Mouse (Mus musculus): ENCODE results near the gene Matn3. TPM values are rescaled to one million over a fixed set of nuclear protein-coding genes. Genes with fewer than 3 reads are reported as not detected.
"Not testable (repeated sequence)": the region's sequence is repeated elsewhere in the genome, so short reads cannot be mapped to it uniquely, and the experiment has no call there.

Matn3 gene
- polyA plus RNA-seq, 1 experiment from 2014 or later: 2.8 TPM

DNA sequence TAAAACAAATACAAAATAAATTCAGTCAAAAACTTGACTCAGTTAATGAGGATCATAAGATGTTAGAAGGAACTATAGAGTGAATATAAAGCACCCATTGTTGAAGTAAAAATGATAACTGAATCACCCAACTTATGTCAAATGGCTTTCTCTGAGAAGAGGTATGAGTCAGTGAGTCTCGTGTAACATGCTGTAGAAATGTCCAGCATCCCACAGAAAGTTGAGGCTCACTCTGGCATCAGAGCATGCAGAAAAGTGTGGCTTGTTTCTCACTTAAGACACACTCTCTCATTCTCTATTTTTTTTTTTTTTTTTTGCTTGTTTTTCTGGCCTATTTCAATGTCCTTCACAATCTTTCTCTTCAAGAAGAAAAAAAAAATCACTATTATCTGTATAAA lies 26.7 kb upstream of the Matn3 start:
- H3K9me3 ChIP-seq: no peaks in the 10 kb centered on the region
- peaks cover 37% of the 10 kb centered on the region for H3K4me1 ChIP-seq
- ATAC-seq (ENCODE audit: borderline replicate concordance, extremely low read depth, low FRiP score, low TSS enrichment): no peak
- no peaks in the 10 kb centered on the region for H3K36me3 ChIP-seq
- peak overlapping the region; percentile 97 for H3K27ac ChIP-seq
- peak overlapping the region; percentile 66 for H3K9ac ChIP-seq
- peak overlapping the region; percentile 67 for H3K4me3 ChIP-seq
- 9% methylated on average over 1 of the region's 1 CpGs for WGBS
- peak overlapping the region; percentile 59 for H3K4me2 ChIP-seq
- no peaks in the 10 kb centered on the region for H3K27me3 ChIP-seq

DNA sequence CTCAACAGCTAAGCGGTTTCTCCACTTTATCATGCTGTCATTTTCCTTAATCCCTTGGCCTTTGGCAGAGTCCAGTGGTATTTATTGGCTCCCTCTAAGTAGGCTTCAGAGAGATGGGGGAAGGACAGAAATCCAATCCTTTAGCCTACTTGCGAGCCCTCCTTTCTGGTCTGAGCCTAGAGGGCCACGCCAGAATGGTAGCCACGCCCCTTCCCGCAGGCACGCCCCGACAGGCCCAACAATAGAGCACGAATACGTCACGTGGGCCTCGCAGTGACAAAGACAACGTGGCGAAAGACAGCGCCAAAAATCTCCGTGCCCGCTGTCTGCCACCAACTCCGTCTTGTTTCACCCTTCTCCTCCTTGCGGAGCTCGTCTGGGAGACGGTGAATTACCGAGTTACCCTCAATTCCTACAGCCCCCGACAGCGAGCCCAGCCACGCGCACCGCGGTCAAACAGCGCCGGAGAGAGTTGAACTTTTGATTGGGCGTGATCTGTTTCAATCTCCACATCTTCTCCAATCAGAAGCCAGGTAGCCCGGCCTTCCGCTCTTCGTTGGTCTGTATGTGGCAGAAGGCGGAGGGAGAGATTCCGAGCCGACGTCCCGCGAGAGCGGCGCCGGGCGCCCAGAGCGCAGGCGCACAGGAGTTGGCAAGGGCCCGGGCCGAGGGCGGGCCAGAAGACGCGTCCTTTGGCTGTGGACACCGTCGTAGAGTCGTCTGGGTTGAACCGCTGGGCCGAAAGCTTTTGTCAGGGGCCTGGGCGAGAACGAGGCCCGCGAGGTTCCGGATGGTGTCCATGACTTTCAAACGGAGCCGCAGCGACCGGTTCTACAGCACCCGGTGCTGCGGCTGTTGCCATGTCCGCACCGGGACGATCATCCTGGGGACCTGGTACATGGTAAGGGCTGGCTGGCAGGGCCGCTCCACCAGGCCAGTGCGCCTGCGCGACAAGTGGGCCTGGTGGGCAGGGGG lies 26.0 kb upstream of the Matn3 start, which contains the start of gene Laptm4a:
Gene Laptm4a, plus strand, starts transcription at position 271 of the 975 bp plus-strand sequence.
- no peaks in the 10 kb centered on the region for H3K27me3 ChIP-seq
- WGBS: under 1% methylated on average over 73 of the region's 73 CpGs
- H3K4me3 ChIP-seq: peak within 1 kb of the TSS; percentile 67
- H3K4me1 ChIP-seq: peaks cover 31% of the 10 kb centered on the region
- H3K27ac ChIP-seq: peak within 1 kb of the TSS; percentile 97
- ATAC-seq (ENCODE audit: borderline replicate concordance, extremely low read depth, low FRiP score, low TSS enrichment): peak; percentile 98
- no peaks in the 10 kb centered on the region for H3K36me3 ChIP-seq
- no peaks in the 10 kb centered on the region for H3K9me3 ChIP-seq
- peak within 1 kb of the TSS; percentile 76 for H3K9ac ChIP-seq
- H3K4me2 ChIP-seq: peak within 1 kb of the TSS; percentile 59

DNA sequence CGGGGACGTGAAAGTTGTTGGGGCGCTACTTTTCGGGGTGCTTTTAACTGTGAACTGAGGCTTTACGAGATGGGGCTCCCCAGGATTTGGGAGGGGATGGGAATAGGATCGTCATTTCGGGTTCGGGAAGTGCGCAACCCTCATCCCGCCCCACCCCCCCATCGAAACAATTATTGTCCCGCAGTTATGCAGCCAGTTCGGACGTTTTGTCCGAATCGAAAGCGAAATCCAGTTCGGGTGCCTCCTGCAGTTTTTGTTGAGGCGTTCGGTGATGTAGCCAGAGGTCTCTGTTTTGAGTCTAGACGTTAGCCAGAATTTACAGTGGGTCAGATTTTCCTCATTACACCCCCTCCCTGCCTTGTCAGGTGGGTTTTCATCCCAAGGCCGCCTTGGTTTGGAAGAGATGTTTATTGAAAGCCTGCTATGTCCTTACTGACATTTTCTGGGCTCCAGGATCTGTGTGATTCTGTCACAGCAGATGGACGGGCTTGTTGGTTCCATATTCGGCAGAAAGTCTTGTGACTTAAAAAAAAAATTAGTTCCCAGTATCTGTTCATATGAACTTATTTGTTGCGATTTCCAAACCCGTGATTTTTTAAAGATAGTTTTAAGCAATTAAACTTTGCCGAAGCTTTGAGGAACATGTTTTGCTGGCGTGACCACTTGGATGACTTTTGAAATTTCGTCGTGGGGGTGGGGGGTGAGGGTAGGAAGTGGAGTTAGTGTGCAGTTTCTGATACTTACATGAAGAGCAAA lies 25.2 kb upstream of the Matn3 start:
- Histone ChIP-seq H3K27me3 (no peaks in the 10 kb centered on the region), H3K9me3 (no peaks in the 10 kb centered on the region), H3K4me1 (peaks cover 34% of the 10 kb centered on the region), H3K9ac (peak overlapping the region; percentile 76), H3K4me3 (peak overlapping the region; percentile 67), H3K27ac (peak overlapping the region; percentile 97), H3K4me2 (peak overlapping the region; percentile 59), H3K36me3 (no peaks in the 10 kb centered on the region)
- no peak for ATAC-seq (ENCODE audit: borderline replicate concordance, extremely low read depth, low FRiP score, low TSS enrichment)
- under 1% methylated on average over 30 of the region's 30 CpGs for WGBS

DNA sequence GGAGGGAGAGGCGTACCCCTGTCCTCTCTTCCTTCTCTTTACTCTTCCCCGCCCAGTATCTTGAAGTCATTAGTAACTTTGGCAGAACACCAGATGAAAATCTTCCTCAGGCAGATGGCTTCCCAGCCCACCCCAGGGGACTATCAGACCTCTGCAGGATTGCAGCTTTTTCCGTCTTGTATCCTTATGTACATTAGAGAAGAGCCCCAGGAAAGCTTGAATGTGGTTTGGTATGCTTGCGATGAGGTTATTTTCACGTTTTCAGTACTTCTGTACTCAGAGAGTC lies 24.7 kb upstream of the Matn3 start:
- Histone ChIP-seq H3K4me3 (peak overlapping the region; percentile 67), H3K27ac (no peak overlapping the region; the same call in 1 of the 2 replicates), H3K4me1 (peaks cover 37% of the 10 kb centered on the region), H3K36me3 (no peaks in the 10 kb centered on the region), H3K9me3 (no peaks in the 10 kb centered on the region), H3K9ac (peak overlapping the region; percentile 76), H3K4me2 (peak overlapping the region; percentile 59), H3K27me3 (no peaks in the 10 kb centered on the region)
- ATAC-seq (ENCODE audit: borderline replicate concordance, extremely low read depth, low FRiP score, low TSS enrichment): no peak
- 12% methylated on average over 5 of the region's 5 CpGs for WGBS

DNA sequence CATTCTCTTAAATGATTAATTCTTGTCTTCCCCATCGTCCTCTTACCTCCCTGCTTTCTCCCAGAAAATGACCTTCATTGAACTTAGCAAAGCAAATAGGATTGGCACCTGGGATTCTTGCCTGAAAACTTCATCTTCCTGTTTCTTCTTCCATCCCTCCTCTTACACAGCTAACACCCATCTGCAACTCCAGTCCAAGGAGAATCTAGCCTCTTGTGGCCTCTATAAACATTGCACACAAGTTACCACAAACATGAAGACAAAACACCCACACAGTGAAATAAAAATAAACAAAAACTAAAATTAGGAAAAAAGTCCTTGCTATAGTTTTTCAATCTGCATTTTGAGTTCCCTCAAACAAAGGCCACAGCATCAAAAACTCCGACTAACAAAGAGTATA lies 24.1 kb upstream of the Matn3 start:
- Histone ChIP-seq H3K4me3 (peak overlapping the region; percentile 67), H3K4me2 (peak overlapping the region; percentile 59), H3K36me3 (no peaks in the 10 kb centered on the region), H3K27me3 (no peaks in the 10 kb centered on the region), H3K9ac (peak overlapping the region; percentile 76; the same call in 1 of the 2 replicates), H3K4me1 (peaks cover 39% of the 10 kb centered on the region), H3K27ac (no peak overlapping the region), H3K9me3 (no peaks in the 10 kb centered on the region)
- ATAC-seq (ENCODE audit: borderline replicate concordance, extremely low read depth, low FRiP score, low TSS enrichment): no peak
- WGBS: 24% methylated on average over 2 of the region's 2 CpGs

DNA sequence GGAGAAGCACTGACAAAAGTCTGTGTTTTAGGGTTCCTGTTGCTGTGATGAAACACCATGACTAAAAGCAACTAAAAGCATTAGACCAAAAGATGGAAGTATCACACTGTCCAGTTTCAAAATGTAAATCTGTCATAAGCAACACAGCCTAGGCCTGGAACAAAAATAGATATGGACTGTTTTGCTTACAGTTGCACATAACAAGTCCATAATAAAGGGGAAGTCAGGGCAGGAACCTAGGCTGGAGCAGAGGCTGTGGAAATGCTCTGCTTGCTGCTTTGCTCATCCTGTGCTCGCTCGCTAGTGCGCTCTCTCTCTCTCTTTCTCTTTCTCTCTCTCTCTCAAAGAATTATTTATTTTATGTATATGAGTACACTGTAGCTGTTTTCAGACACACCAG lies 20.1 kb upstream of the Matn3 start:
- H3K9me3 ChIP-seq: no peaks in the 10 kb centered on the region
- H3K4me2 ChIP-seq: no peak overlapping the region
- no peak overlapping the region for H3K27ac ChIP-seq
- H3K9ac ChIP-seq: no peak overlapping the region
- 82% methylated on average over 3 of the region's 3 CpGs for WGBS
- H3K4me1 ChIP-seq: peaks cover 46% of the 10 kb centered on the region
- H3K36me3 ChIP-seq: no peaks in the 10 kb centered on the region
- H3K27me3 ChIP-seq: no peaks in the 10 kb centered on the region
- ATAC-seq (ENCODE audit: borderline replicate concordance, extremely low read depth, low FRiP score, low TSS enrichment): no peak
- no peak overlapping the region for H3K4me3 ChIP-seq

DNA sequence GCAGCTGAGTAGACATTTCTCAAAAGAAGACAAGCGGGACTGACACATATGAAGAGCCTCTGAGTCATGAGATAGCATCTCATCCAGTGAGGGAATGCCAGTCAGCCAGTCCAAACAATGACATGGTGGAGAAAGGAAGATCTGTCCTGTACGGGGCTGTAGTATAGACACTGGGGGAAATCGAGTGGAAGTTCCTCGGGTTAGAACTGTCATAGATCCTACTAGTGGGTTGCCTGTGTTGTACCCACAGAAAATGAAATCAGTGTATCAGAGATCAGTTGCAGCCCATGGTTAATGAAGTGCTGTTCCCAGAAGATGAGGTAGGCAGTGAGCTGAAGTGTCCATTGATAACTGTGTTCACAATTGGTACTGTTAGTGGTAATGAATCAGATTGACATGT lies 19.0 kb upstream of the Matn3 start:
- Histone ChIP-seq H3K36me3 (peaks cover 4% of the 10 kb centered on the region), H3K27ac (no peak overlapping the region), H3K9me3 (no peaks in the 10 kb centered on the region), H3K9ac (no peak overlapping the region), H3K4me1 (peaks cover 38% of the 10 kb centered on the region), H3K4me3 (no peak overlapping the region), H3K27me3 (no peaks in the 10 kb centered on the region), H3K4me2 (no peak overlapping the region)
- ATAC-seq (ENCODE audit: borderline replicate concordance, extremely low read depth, low FRiP score, low TSS enrichment): no peak
- WGBS: 82% methylated on average over 4 of the region's 4 CpGs

DNA sequence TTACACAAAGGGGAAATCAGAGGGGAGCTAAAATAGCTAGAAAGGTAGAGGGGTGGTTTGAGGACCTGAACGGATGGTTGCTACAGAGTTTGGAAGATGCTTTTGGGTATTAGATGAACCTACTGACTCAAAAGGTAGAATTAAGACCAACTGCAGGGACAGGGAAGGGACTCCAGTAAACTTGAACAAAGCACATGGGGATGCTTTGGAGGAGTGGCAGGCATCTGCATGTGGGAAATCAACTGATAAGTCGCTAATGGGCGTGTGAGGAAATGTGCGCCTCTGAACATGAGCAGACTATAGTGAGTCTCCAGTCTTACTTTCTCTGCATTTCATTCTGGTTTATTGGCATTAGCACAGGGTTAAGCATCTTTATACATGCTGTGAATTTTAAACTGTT lies 16.6 kb upstream of the Matn3 start:
- 84% methylated on average over 4 of the region's 4 CpGs for WGBS
- no peak for ATAC-seq (ENCODE audit: borderline replicate concordance, extremely low read depth, low FRiP score, low TSS enrichment)
- peaks cover 23% of the 10 kb centered on the region for H3K36me3 ChIP-seq
- H3K4me2 ChIP-seq: no peak overlapping the region
- H3K9ac ChIP-seq: no peak overlapping the region
- H3K27me3 ChIP-seq: no peaks in the 10 kb centered on the region
- H3K4me3 ChIP-seq: no peak overlapping the region
- H3K9me3 ChIP-seq: no peaks in the 10 kb centered on the region
- no peak overlapping the region for H3K27ac ChIP-seq
- peaks cover 27% of the 10 kb centered on the region for H3K4me1 ChIP-seq

DNA sequence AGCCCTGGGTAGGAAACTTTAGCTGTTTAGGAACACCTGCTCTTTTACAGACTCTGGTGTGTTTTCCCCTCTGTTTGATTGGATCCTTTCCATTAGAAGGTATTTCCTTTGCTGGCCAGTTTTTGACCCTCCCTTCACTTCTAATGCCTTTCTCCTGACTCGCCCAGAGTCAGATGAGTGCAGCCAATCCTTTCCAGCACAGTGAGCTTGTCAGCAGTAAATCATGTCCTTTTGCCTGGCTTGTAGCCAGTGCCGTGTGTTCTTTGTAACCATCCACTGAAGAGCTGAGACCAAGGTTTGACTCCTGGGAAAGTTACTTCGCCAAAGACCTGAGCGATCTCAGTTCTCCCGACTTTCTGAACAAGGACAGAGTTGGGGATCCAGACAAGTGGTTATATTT lies 12.4 kb upstream of the Matn3 start:
- Histone ChIP-seq H3K4me2 (no peak overlapping the region), H3K36me3 (peaks cover 58% of the 10 kb centered on the region), H3K9me3 (no peaks in the 10 kb centered on the region), H3K9ac (no peak overlapping the region), H3K4me3 (no peak overlapping the region), H3K4me1 (peaks cover 3% of the 10 kb centered on the region), H3K27me3 (no peaks in the 10 kb centered on the region), H3K27ac (no peak overlapping the region)
- ATAC-seq (ENCODE audit: borderline replicate concordance, extremely low read depth, low FRiP score, low TSS enrichment): no peak
- WGBS: 68% methylated on average over 5 of the region's 5 CpGs

DNA sequence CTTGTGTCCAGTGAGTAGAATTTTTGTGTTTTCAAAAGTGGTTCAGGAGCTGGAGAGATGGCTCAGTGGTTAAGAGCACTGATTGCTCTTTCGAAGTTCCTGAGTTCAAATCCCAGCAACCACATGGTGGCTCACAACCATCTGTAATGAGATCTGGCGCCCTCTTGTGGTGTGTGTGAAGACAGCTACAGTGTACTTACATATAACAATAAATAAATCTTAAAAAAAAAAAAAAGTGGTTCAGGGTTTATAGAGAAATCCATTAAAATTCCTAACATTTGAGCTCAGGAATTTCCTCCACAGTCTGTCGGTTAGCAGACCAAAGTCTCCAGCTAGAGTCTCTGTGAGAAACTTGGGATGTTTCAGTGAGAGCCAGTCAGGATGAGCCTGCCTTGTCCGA lies 11.5 kb upstream of the Matn3 start:
- H3K9me3 ChIP-seq; ATAC-seq (ENCODE audit: borderline replicate concordance, extremely low read depth, low FRiP score, low TSS enrichment); H3K4me3 ChIP-seq; H3K9ac ChIP-seq; H3K27ac ChIP-seq; H3K4me2 ChIP-seq; H3K4me1 ChIP-seq; H3K27me3 ChIP-seq: not testable (repeated sequence)
- 65% methylated on average over 4 of the region's 4 CpGs for WGBS
- H3K36me3 ChIP-seq: peaks cover 58% of the 10 kb centered on the region

DNA sequence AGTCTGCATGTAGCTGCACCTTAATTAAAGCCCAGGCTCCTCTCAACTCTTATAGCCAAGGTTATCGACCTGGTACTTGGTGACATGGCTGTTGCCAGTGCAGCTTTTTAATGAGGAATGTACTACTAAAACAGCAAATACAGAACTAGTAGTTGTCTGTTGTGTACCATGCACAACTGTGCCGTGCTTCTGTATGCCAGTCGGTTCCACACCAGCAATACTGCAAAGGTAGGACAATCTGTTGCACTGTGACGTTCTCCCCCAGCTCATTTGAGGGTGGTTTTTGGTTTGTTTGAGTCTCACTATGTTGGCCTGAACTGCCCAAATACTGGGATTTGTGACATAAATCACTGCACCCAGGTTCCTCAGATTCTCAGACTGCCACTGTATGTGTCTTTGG lies 8.2 kb upstream of the Matn3 start:
- no peak overlapping the region for H3K4me3 ChIP-seq
- no peak for ATAC-seq (ENCODE audit: borderline replicate concordance, extremely low read depth, low FRiP score, low TSS enrichment)
- no peak overlapping the region for H3K9ac ChIP-seq
- no peaks in the 10 kb centered on the region for H3K27me3 ChIP-seq
- H3K4me2 ChIP-seq: no peak overlapping the region
- no peaks in the 10 kb centered on the region for H3K4me1 ChIP-seq
- H3K9me3 ChIP-seq: no peaks in the 10 kb centered on the region
- H3K36me3 ChIP-seq: peaks cover 51% of the 10 kb centered on the region
- WGBS: 93% methylated on average over 4 of the region's 4 CpGs
- H3K27ac ChIP-seq: no peak overlapping the region
